Mouse (Mus musculus): ENCODE data around the gene Frs2.
"Not testable (repeated sequence)": the region's sequence is repeated elsewhere in the genome, so short reads cannot be mapped to it uniquely, and the experiment has no call there.

The Frs2 gene

GRCm38 (mm10) chr10:117103854-117104598 lies 44.3 kb downstream of the Frs2 start:
- no peak for DNase-seq

DNA sequence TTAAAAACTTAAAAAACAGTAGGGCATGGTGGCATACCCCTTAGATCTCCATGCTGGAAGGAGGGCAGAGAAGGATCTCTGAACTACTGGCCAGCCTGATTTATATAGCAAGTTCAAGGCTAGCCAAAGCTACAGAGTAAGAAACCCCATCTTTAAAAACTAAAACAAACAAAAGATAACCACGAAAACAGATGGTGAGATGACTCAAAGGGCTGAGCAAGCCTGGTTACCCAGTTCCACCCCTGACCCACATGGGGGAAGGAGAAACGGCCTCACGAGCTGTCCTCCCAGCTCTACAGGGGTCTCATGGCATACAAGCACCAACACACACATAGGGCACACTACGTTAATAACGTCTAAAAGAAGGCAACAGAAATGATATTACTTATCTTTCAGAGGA lies 48.2 kb downstream of the Frs2 start:
- no peak for DNase-seq

DNA sequence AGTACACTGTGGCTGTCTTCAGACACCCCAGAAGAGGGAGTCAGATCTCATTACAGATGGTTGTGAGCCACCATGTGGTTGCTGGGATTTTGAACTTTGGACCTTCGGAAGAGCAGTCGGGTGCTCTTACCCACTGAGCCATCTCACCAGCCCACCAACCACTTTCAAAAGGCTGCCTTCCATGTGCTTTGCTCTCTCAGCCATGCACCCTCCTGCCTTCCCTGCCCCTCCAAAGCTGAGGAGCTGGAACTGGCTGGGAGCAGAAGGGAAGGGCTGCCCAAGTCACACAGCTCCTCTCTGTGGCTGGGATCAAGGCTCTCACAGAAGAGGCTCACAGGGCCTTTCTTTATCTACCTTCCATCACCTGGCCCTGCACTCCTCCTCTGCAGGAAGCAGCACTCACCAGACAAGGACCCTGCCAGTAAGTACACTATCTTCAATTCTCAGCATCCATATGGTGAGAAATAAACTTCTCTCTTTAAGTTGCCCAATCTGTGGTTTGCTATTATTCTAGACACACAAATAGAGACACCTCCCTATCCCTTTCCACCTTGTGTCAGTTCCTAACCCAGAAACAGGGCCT lies 51.1 kb downstream of the Frs2 start:
- no peak for DNase-seq

GRCm38 (mm10) chr10:117096096-117096495 lies 52.2 kb downstream of the Frs2 start:
- DNase-seq, result no peak

DNA sequence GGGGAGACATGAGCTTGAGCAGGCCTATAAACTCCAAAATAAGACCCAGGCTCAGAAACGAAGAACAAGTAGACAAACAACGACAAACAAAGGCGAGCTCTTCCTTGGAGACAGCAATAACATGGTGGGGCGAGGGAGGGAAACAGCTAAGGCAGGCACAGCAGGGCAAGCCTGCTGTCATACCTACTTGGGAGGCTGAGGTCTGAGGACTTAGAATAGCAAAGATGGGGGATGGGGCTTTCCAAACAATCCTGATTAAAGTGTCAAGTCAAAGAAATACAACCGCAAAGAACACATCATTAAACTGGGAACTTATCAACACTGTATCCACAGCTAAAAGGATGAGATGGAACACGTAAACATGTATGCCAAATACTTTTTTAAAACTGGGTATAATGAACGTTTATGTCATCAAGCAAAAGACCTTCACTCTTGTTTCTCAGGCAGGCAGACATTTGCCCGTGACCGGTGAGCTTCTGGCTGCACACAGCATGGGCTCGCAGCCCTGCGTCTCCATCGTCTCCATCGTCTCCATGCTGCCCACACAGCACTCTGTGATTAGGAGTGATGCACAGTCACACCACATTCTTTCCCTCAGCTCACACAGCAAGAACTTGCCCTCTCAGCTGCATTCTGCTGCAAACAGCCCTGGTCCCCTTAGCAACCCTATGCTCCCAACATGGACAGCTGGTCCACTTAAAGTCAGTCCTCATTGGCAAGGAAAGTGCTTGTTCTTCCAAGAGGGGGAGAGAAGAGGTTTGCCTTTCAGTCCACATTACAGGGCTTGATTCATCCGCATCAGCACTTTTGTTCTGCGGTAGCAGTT lies 53.6 kb downstream of the Frs2 start:
- no peak for DNase-seq

DNA sequence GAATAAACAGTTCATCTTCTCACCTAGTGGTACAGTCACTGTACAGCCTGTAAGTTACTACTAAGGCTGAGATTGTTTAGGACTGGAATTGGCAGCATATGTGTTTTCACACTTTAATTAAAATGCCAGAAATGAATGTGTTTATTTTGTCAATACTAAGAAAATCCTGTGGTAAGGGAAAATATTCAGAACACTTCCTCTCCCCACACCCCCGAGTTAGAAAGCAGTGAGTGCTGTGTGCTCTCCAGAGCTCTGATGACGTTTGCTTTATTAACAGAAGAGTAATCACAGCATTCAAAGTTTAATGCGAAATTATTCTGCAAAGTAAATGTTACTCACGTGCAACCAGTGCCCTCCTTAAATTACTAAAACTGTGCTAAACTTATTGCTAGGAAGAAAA lies 58.7 kb downstream of the Frs2 start:
- DNase-seq, result no peak

GRCm38 (mm10) chr10:117081914-117082359 lies 66.4 kb downstream of the Frs2 start:
- no peak for DNase-seq

DNA sequence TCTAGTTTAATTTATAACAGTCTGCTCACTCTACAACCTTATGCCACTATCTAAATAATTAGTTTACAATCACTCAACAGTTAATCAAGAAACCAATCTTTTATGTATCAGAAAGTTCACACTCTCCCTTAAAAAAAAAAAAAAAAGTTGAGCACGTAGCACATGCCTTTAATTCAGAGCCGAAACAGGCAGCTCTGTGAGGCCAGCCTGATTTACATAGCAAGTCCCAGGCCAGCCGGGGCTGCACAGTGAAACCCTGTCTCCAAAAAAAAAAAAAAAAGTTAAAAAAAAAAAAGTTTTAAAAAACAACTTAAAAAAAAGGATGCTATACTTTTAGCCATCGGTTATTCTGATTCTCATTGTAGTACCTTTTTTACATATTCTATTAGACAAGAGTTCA lies 67.0 kb downstream of the Frs2 start:
- no peak for DNase-seq

GRCm38 (mm10) chr10:117078284-117078683 lies 70.0 kb downstream of the Frs2 start:
- peak; percentile 28 to 37 for DNase-seq

DNA sequence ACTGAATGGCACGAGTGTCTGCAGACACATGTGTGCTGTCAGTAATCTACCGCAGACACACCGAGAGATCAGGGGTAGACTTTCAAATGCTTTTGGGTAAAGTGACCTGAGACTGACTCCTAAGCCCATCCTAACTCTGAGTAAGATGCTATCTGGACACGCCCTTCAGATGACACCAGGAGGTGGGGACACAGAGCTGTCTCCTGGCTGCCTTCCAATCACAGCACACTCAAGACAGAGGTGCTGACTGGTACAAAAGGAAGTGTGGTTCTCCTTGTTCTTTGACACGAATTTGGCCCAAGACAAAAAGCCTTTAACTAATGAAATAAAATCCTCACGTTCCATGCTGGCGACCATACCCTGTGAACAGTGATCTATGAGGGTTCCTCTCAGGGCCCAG lies 75.2 kb downstream of the Frs2 start:
- no peak for DNase-seq

DNA sequence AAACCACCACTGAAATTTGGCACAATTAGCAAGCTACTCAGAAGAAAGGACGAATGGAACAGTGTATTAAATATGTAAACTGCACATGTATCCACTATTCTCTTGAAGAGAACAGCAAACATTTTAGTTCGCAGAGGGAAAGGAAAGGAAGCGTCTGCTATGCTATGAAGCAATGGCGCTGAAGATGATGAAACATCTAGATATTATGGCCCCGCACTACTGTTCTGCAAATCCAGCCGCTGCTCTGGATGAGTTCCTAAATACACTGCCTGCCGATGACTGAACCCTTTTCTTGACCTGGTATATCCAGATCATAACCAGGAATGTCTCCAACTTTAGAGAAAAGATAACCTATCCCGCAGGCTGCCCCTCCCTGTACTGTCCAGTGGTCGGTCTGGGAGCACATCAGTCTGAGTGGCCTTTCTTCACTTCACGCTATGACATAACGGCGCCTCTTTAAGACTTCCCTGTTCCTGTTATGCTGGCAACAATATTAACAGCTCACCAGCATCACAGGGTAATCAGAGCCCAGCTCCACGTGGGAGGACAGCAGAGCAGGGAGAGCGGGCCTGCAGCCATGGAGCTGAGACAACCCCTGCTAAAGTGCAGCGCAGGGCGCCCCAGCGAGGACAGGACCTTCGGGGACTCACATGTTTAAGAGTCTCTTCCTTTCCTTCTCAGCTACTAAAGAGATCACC lies 76.0 kb downstream of the Frs2 start:
- no peak for DNase-seq

- DNase-seq, result no peak
Observed at GRCm38 (mm10) chr10:117069109-117069508, 79.2 kb downstream of the Frs2 start.

GRCm38 (mm10) chr10:117064076-117064475 lies 84.3 kb downstream of the Frs2 start:
- no peak for DNase-seq

GRCm38 (mm10) chr10:117063254-117064021 lies 84.9 kb downstream of the Frs2 start, which contains the start of gene Cct2:
TSS of gene Cct2 (minus strand) at chr10:117063814.
- DNase-seq, result peak; percentile 84 to 85

- no peak for DNase-seq
Observed at GRCm38 (mm10) chr10:117062894-117063253, 85.5 kb downstream of the Frs2 start.

- no peak for DNase-seq
Observed at GRCm38 (mm10) chr10:117055668-117056067, 92.7 kb downstream of the Frs2 start.

DNA sequence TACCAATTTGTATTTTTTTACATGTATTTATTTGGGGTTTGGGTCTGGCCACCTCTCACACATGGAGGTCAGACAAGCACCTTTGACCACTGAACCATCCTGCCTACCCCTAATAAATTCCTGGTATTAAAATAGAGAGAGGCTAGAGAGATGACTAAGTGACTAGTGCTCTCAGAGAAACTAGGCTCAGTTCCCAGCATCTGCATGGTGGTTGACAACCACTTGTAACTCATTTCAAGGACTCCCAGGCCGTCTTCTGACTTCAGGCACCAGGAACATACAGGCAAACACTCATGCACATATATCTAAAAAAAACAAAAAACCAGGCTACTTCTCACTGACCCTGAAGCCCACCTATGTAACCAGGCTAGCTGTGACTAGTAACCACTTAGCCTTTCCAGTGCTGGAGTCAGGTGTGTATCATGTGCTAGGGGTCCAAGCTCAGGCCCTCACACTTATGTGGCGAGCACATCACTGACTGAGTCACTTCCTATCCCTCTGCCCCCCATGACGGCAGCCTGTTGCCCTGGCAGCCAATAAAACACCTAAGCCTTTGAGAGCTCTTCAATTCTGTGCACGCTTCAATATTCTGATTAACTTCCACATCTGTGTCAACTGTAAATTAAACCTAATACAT lies 98.3 kb downstream of the Frs2 start:
- no peak for DNase-seq

GRCm38 (mm10) chr10:117049253-117049652 lies 99.1 kb downstream of the Frs2 start:
- no peak for DNase-seq

DNA sequence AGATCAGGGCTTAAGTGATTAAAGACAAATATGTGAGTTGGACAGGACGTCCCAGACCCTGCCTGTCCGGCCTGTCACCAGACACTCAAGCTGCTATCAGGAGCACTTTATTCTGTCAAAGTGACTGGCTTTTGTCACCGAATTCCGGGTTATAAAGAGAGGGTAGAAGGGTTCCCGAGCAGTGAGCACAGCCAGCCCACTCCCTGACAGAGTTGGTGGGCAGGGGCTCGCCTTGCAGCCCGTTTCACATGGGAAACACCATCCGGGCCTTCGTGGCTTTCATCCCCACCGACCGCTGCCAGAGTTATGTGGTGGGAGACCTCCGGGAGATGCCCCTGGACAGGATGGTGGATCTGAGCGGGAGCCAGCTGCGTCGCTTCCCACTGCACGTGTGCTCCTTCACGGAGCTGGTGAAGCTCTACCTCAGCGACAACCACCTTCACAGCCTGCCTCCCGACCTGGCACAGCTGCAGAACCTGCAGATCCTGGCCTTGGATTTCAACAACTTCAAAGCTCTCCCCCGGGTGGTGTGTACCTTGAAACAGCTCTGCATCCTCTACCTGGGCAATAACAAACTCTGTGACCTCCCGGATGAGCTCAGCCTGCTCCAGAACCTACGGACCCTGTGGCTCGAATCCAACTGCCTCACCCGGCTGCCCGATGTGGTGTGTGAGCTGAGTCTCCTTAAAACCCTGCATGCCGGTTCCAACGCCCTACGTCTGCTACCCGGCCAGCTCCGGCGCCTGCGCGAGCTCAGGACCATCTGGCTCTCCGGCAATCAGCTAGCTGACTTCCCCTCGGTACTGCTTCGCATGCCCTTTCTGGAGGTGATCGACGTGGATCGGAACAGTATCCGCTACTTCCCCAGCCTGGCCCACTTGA lies 102.9 kb downstream of the Frs2 start, which contains the start of gene Lrrc10:
Lrrc10 (plus strand) TSS at position 167 of the 882 bp plus-strand sequence.
- DNase-seq, result no peak

DNA sequence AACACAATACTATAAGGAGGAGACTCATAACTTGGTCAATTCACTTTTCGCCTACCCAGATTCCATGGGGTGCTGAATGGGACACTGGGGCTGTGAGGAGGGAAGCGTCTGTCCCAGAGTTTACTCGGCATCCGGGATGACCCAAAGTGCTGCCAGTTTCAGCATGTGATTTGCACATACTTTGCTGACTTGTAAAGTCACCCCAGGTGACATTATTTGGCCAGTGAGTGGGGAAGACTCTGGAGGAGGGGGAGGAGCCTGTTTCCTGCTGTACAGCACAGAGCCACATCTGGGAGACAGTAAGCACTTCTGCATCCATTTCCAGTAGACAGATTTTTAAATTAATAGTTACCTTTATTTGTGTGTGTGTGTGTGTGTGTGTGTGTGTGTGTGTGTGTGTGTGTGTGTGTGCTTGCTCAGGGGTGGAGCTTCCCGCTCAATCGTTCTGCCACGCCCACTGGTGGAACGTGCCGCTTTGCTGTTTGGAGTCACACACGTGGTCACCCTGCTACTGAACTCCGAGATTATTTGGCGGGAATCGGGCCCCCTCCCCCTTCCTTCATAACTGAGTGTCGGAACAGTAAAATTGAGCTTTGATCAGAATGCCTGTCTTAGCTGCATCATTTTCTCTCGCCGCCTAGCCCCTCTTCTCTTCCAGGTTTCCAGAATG lies 104.7 kb downstream of the Frs2 start:
- DNase-seq, result not testable (repeated sequence)
